Mouse (Mus musculus) liver, postnatal 0 days (tissue): Measurements from ENCODE around the gene Serpine3.

ENCODE experiments used
- CTCF ChIP-seq: sonication (generic); IDR thresholded peaks from 2 replicates; pipeline ENCODE4 v1.5.1; 2016; ENCODE audit warnings: antibody characterized with exemption, low read depth
- EP300 ChIP-seq: IDR thresholded peaks from 2 replicates; pipeline ENCODE4 v1.6.1; 2016; ENCODE audit warnings: antibody characterized with exemption, low read depth, mild to moderate bottlenecking

- no peak for TF ChIP-seq CTCF
- TF ChIP-seq EP300, result no peak
These were observed 54.7 kb downstream of the Serpine3 start for GRCm38 (mm10) chr14:62718161-62718560.
